Mouse (Mus musculus): ENCODE measurements around the gene Fam206a.

- no peak for TF ChIP-seq POLR2A (IDR thresholded peaks at IDR 0.05; ENCODE audit: extremely low read depth, insufficient read depth, low read length)
- TF ChIP-seq CTCF (IDR thresholded peaks at IDR 0.05; ENCODE audit: low read depth, low read length): no peak
Observed at GRCm38 (mm10) chr4:56767861-56768284, 34.3 kb upstream of the Fam206a start.
